Mouse (Mus musculus) brain, embryonic 14.5 days (tissue): Measurements from ENCODE around the gene Ccdc159.

Experiments used
- CTCF ChIP-seq: fragments of 200-500 bp; IDR thresholded peaks from 2 replicates; pipeline ENCODE4 v1.5.1; 2012; ENCODE audit warnings: inconsistent platforms, mild to moderate bottlenecking, moderate library complexity, borderline replicate concordance; ENCODE audit not compliant: insufficient read depth, insufficient read length; ENCODE audit errors: extremely low read depth
- POLR2A ChIP-seq: fragments of 200-500 bp; IDR thresholded peaks from 2 replicates; pipeline ENCODE4 v1.6.1; 2012; ENCODE audit warnings: mild to moderate bottlenecking, inconsistent platforms, borderline replicate concordance; ENCODE audit not compliant: poor library complexity, insufficient read depth, insufficient read length, severe bottlenecking; ENCODE audit errors: extremely low read depth

DNA sequence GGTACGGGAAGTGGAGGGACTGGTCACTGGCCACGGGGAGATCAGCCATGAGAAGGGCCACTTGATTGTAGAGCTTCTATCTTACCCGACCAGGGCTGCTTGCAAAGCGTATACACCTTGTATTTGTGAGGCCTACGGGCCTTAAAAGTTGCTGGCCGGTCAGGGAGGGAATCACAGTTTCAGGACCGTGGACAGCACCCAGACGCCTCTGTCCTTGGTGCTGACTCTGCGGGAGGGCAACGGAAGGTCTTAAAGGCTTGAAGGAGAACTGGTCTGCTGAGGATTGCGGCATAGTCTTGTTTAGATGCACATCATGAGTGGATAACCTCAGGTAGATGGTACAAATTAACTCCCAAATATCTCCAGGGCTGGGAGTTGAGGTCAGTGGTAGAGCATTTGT is 23.1 kb downstream of the Ccdc159 start:
- peak; percentile 37; the same call in 1 of the 2 replicates for TF ChIP-seq CTCF
- no peak for TF ChIP-seq POLR2A
